In genomic region chr1:78208281-78208814, GRCm38 (mm10) we compare ENCODE assay signal across 22 mouse cellular contexts. TPM values are rescaled to one million over a fixed set of nuclear protein-coding genes. Genes with fewer than 3 reads are reported as not detected.
"Had no signal": no experiment of that assay in that cellular context is flagged by ENCODE, and none has a peak within 500 bp of the region (broad histone marks: within the 10 kb centered on the region; RNA-seq: fewer than 3 reads in every experiment).

No protein-coding gene starts in this region.

- H3K27ac ChIP-seq: liver, embryonic 13.5 days; midbrain, embryonic 13.5 days; stomach, postnatal 0 days had no signal

- H3K4me2 ChIP-seq: liver, embryonic 13.5 days; midbrain, embryonic 13.5 days had no signal

- H3K9ac ChIP-seq: liver, embryonic 13.5 days; midbrain, embryonic 13.5 days had no signal

- H3K4me3 ChIP-seq: liver, embryonic 13.5 days; midbrain, embryonic 13.5 days; myocyte had no signal

- ATAC-seq: midbrain, embryonic 13.5 days; midbrain, embryonic 16.5 days had no signal

- DNase-seq: kidney, adult 9 months; kidney, postnatal 14 days; kidney, postnatal 4 days; left cerebral cortex, postnatal 4 days; liver, embryonic 13.5 days; lung, adult 2 months; lung, postnatal 14 days; lung, postnatal 4 days; right cerebral cortex, adult 18-20 months; right cerebral cortex, postnatal 14 days; right cerebral cortex, postnatal 4 days; thymus, adult 2 months; thymus, postnatal 14 days; thymus, postnatal 4 days had no signal

- H3K9me3 ChIP-seq: liver, embryonic 13.5 days; midbrain, embryonic 13.5 days had no signal

- H3K4me1 ChIP-seq: liver, embryonic 13.5 days had no signal

- H3K36me3 ChIP-seq: liver, embryonic 13.5 days; midbrain, embryonic 13.5 days had no signal

RNA-seq across cellular contexts. Expression of gene Pax3, which starts 11.4 kb away (rescaled TPM):
- polyA plus RNA-seq: liver, adult 2 months; liver, embryonic 16.5 days; lung, adult 2 months; lung, embryonic 16.5 days; stomach, embryonic 14.5 days; stomach, postnatal 0 days had no signal
